7 mouse cellular contexts compared by ENCODE assay signal in the genomic region with DNA sequence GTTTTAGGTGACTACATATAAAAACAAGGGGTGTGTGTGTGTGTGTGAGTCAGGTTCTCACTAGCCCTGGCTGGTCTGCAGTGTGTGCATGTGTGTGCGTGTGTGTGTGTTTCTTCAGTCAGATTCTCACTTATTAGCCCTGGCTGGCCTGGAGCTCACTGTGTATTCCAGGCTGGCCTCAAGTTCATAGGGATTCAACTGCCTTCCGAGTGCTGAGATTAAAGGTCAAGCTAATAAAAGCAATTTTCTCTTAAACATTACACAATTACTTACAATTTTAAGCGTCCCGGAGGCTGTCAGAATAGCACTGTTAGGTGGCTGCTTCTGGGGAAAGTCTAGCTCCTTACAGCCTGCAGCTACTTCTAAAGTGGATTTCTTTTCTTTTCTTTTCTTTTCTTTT. TPM values are rescaled to one million over a fixed set of nuclear protein-coding genes. Genes with fewer than 3 reads are reported as not detected.
DNase-seq lines count a peak whose midpoint lies in the region; ATAC-seq and TF ChIP-seq lines count a peak whose summit lies in the region.

TSS of gene Angptl1 (plus strand) at position 386 of the 400 bp plus-strand sequence.

- H3K9ac ChIP-seq in lung, embryonic 16.5 days (ENCODE audit: low read length), result peak within 1 kb of the TSS; percentile 45; the same call in 1 of the 2 replicates
- 0 out of 2 replicates have a peak within 1 kb of the TSS, but pooled peaks have one; percentile 35 for H3K9ac ChIP-seq in kidney, postnatal 0 days (ENCODE audit: low read depth, low read length)
- peak within 1 kb of the TSS; percentile 66 for H3K9ac ChIP-seq in stomach, embryonic 16.5 days (ENCODE audit: low read length)

- no peak for TF ChIP-seq CTCF in kidney, postnatal 0 days (IDR thresholded peaks at IDR 0.05; ENCODE audit: low read depth)

- H3K9me3 ChIP-seq in lung, embryonic 16.5 days (ENCODE audit: control insufficient read depth, low read length), result no peaks in the 10 kb centered on the region
- H3K9me3 ChIP-seq in kidney, postnatal 0 days (replicated peaks; ENCODE audit: low read length), result no peaks in the 10 kb centered on the region
- H3K9me3 ChIP-seq in stomach, embryonic 16.5 days (replicated peaks; ENCODE audit: control insufficient read depth, low read length), result no peaks in the 10 kb centered on the region

- peak within 1 kb of the TSS; percentile 53 for H3K4me2 ChIP-seq in lung, embryonic 16.5 days (ENCODE audit: low read depth, low read length)
- peak within 1 kb of the TSS; percentile 46 for H3K4me2 ChIP-seq in kidney, postnatal 0 days (ENCODE audit: low read length)
- H3K4me2 ChIP-seq in stomach, embryonic 16.5 days (ENCODE audit: low read depth, low read length), result peak within 1 kb of the TSS; percentile 55

- no peak for DNase-seq in lung, postnatal 36 days
- DNase-seq in forelimb bud, embryonic 11.5 days (ENCODE audit: low read depth, low spot score), result peak; percentile 50
- DNase-seq in kidney, postnatal 0 days (ENCODE audit: low spot score), result peak; percentile 31
- no peak for DNase-seq in right cerebral cortex, postnatal 25 days
- no peak for DNase-seq in urinary bladder, postnatal 14 days (ENCODE audit: low spot score)

- no peaks in the 10 kb centered on the region for H3K27me3 ChIP-seq in lung, embryonic 16.5 days (ENCODE audit: control insufficient read depth, insufficient read depth, low read depth, low read length)
- H3K27me3 ChIP-seq in kidney, postnatal 0 days (ENCODE audit: insufficient read depth, low read length), result no peaks in the 10 kb centered on the region; the same call in 1 of the 2 replicates
- no peaks in the 10 kb centered on the region for H3K27me3 ChIP-seq in stomach, embryonic 16.5 days (ENCODE audit: control insufficient read depth, insufficient read depth, low read length)

- peak within 1 kb of the TSS; percentile 24; the same call in 1 of the 2 replicates for H3K4me3 ChIP-seq in lung, embryonic 16.5 days (ENCODE audit: low read length)
- H3K4me3 ChIP-seq in kidney, postnatal 0 days (replicated peaks; ENCODE audit: low read depth, low read length), result no peak within 1 kb of the TSS
- peak within 1 kb of the TSS; percentile 45 for H3K4me3 ChIP-seq in stomach, embryonic 16.5 days (replicated peaks; ENCODE audit: low read length)

- no peaks in the 10 kb centered on the region for H3K36me3 ChIP-seq in lung, embryonic 16.5 days (ENCODE audit: control insufficient read depth, insufficient read depth, low read length)
- no peaks in the 10 kb centered on the region for H3K36me3 ChIP-seq in kidney, postnatal 0 days (ENCODE audit: insufficient read depth, low read length)
- H3K36me3 ChIP-seq in stomach, embryonic 16.5 days (ENCODE audit: control insufficient read depth, insufficient read depth, low read length), result no peaks in the 10 kb centered on the region

- H3K4me1 ChIP-seq in lung, embryonic 16.5 days (replicated peaks; ENCODE audit: control insufficient read depth, insufficient read depth, low read length), result peaks cover 14% of the 10 kb centered on the region
- H3K4me1 ChIP-seq in kidney, postnatal 0 days (replicated peaks; ENCODE audit: insufficient read depth, low read length), result no peaks in the 10 kb centered on the region
- H3K4me1 ChIP-seq in stomach, embryonic 16.5 days (ENCODE audit: control insufficient read depth, insufficient read depth, low read length), result peaks cover 9% of the 10 kb centered on the region; the same call in 1 of the 2 replicates

- 37% methylated on average over 4 of the region's 4 CpGs for WGBS in lung, embryonic 16.5 days
- WGBS in kidney, postnatal 0 days, result 42% methylated on average over 4 of the region's 4 CpGs
- 28% methylated on average over 4 of the region's 4 CpGs for whole genome bisulfite sequencing in stomach, embryonic 16.5 days

- peak within 1 kb of the TSS; percentile 20; the same call in 1 of the 2 replicates for H3K27ac ChIP-seq in lung, embryonic 16.5 days (ENCODE audit: low read length)
- H3K27ac ChIP-seq in kidney, postnatal 0 days, result no peak within 1 kb of the TSS
- peak within 1 kb of the TSS; percentile 82 for H3K27ac ChIP-seq in stomach, embryonic 16.5 days (ENCODE audit: low read length)

- peak; percentile 31; the same call in 1 of the 2 replicates for ATAC-seq in lung, embryonic 16.5 days (ENCODE audit: low read depth)
- ATAC-seq in kidney, postnatal 0 days (replicated peaks; ENCODE audit: low FRiP score, low read depth), result 0 out of 2 replicates have a peak, but pooled peaks have one; percentile 29
- ATAC-seq in stomach, embryonic 16.5 days (ENCODE audit: insufficient read depth, low FRiP score), result peak; percentile 63; the same call in 1 of the 2 replicates

RNA-seq across cellular contexts. Expression of gene Angptl1, which starts in this region (rescaled TPM):
- 3.5 and 4.1 TPM in 2 replicates for polyA plus RNA-seq in lung, embryonic 16.5 days (2015; fragmentation: Nextera tagmentation; extraction: Ambion mirVana)
- 1.0 TPM in 2 replicates for polyA plus RNA-seq in kidney, postnatal 0 days (2015; fragmentation: Nextera tagmentation; extraction: Ambion mirVana)
- polyA plus RNA-seq in stomach, embryonic 16.5 days (2015; fragmentation: Nextera tagmentation; extraction: Ambion mirVana), result 19.3 and 20.0 TPM in 2 replicates

Comparison
In these comparisons a context has a peak if more than half of its experiments do, and no peak if none do; other contexts are left out.
1. DNase-seq: peak in forelimb bud, embryonic 11.5 days (single experiment) and kidney, postnatal 0 days (single experiment); none in lung, postnatal 36 days (single experiment), right cerebral cortex, postnatal 25 days (single experiment) and urinary bladder, postnatal 14 days (single experiment).
2. Peak in every context shown above with its lines, with median percentiles within 50 percentile points of each other: ATAC-seq, H3K4me2 ChIP-seq and H3K9ac ChIP-seq.